Mouse (Mus musculus) liver, embryonic 15.5 days (tissue): ENCODE data around the gene Ryr1. TPM values are rescaled to one million over a fixed set of nuclear protein-coding genes. Genes with fewer than 3 reads are reported as not detected.
"Not testable (repeated sequence)": the region's sequence is repeated elsewhere in the genome, so short reads cannot be mapped to it uniquely, and the experiment has no call there.

Source experiments
- ATAC-seq: fragments of 200-750 bp; cut with Nextera tagmentation; 2 replicates; pipeline ENCODE4 v1.8.0; 2017; ENCODE audit warnings: moderate number of reproducible peaks, mild to moderate bottlenecking, moderate library complexity; ENCODE audit not compliant: insufficient read depth
- H3K27ac ChIP-seq: fragments of 300-500 bp; sonication (generic); replicated peaks from 2 replicates; pipeline ENCODE4 v1.5.1; 2015; ENCODE audit warnings: mild to moderate bottlenecking, inconsistent platforms
- H3K27me3 ChIP-seq: fragments of 300-500 bp; sonication (generic); 2 replicates; pipeline ENCODE4 v1.6.1; 2015; ENCODE audit warnings: mild to moderate bottlenecking, inconsistent platforms
- H3K36me3 ChIP-seq: fragments of 300-500 bp; sonication (generic); replicated peaks from 2 replicates; pipeline ENCODE4 v1.6.1; 2015; ENCODE audit warnings: moderate library complexity, mild to moderate bottlenecking, inconsistent platforms
- H3K4me1 ChIP-seq: fragments of 300-500 bp; sonication (generic); replicated peaks from 2 replicates; pipeline ENCODE4 v1.6.1; 2015; ENCODE audit warnings: inconsistent platforms
- H3K4me2 ChIP-seq: fragments of 300-500 bp; sonication (generic); 2 replicates; pipeline ENCODE4 v1.6.1; 2015; ENCODE audit warnings: moderate library complexity, mild to moderate bottlenecking, inconsistent platforms
- H3K4me3 ChIP-seq: fragments of 300-500 bp; sonication (generic); replicated peaks from 2 replicates; pipeline ENCODE4 v1.5.1; 2015; ENCODE audit warnings: mild to moderate bottlenecking, inconsistent platforms
- H3K9ac ChIP-seq: fragments of 300-500 bp; sonication (generic); 2 replicates; pipeline ENCODE4 v1.6.1; 2015; ENCODE audit warnings: moderate library complexity, mild to moderate bottlenecking, inconsistent platforms
- H3K9me3 ChIP-seq: fragments of 300-500 bp; sonication (generic); replicated peaks from 2 replicates; pipeline ENCODE4 v1.6.1; 2016; ENCODE audit warnings: inconsistent platforms
- WGBS: fragments of 180-500 bp; shearing (Covaris S2); methylation state at CpG from one replicate; pipeline ENCODE4 v1.1.7; 2015; ENCODE audit warnings: mixed read lengths; ENCODE audit not compliant: insufficient replicate concordance; 5-methylcytosine and 5-hydroxymethylcytosine counted together
- polyA plus RNA-seq: library from polyadenylated mRNA; unstranded; fragments of >200 nt; fragmentation: Nextera tagmentation; extraction: Ambion mirVana; gene quantifications from 2 replicates; pipeline ENCODE4 v1.2.1, GENCODE M21; 2015

The Ryr1 gene
- polyA plus RNA-seq, 1 experiment from 2014 or later: 0.37 TPM

DNA sequence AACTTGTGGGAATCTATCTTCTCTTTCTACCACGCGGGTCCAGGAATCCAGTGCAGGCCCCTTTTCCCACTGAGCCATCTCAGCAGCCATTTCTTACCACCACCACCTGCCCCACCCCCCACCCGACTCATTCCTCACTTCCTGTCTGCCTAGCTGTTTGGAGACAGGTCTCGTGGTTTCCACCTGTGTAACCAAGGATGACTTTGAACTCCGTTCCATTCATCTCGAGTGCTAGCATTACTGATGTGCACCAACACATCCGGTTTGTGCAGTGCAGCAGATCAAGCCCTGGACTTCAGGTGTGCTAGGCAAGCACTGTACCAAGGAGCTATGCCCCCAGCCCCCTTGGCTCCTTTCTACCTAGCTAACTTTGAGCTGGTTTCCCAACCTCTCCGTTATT lies 16.4 kb upstream of the Ryr1 start:
- Histone ChIP-seq H3K4me3 (no peak overlapping the region), H3K27ac (no peak overlapping the region), H3K36me3 (no peaks in the 10 kb centered on the region), H3K4me1 (no peaks in the 10 kb centered on the region; the same call in 1 of the 2 replicates), H3K9ac (no peak overlapping the region), H3K4me2 (no peak overlapping the region), H3K27me3 (0 out of 2 replicates have a peak, but pooled peaks cover 10% of the 10 kb centered on the region), H3K9me3 (no peaks in the 10 kb centered on the region)
- WGBS: 55% methylated on average over 8 of the region's 8 CpGs
- no peak for ATAC-seq

DNA sequence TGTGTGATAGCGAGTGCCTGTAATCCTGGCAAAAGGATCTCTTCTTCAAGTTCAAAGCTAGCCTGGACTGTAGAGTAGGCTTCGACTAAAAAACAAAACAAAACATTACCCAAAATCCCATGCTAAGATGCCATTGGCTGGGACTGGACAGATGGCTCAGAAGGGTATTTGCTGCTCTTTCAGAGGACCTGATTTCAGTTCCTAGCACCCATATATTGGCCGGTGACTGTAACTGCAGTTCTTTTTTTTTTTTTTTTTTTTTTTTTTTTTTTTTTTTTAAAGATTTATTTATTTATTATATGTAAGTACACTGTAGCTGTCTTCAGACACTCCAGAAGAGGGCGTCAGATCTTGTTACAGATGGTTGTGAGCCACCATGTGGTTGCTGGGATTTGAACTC lies 14.3 kb upstream of the Ryr1 start:
- not testable (repeated sequence) for H3K9ac ChIP-seq, H3K4me2 ChIP-seq, H3K4me3 ChIP-seq, ATAC-seq, H3K36me3 ChIP-seq, H3K9me3 ChIP-seq, H3K27ac ChIP-seq, H3K4me1 ChIP-seq
- peaks cover 27% of the 10 kb centered on the region for H3K27me3 ChIP-seq
- WGBS: 64% methylated on average over 3 of the region's 4 CpGs

DNA sequence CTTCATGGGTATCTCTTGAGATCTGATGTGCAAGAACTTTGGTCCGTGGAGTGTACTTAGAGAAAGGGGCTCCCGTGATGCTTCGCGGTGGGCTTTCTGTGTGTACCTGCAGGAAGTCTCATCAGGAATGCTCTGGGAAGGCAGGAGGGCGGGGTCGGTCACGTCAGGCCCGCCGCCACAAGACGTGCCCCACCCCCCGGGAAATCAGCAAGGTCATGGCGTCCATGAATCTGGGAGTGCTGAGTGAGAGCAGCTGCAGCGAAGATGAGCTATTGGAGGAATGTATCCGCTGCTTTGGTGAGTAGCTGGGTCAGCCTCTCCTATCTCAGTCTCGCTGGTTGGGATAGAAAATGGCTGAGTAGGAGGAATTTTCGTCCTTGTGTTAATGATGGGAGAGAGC lies 12.4 kb upstream of the Ryr1 start:
- Histone ChIP-seq H3K27me3 (peaks cover 27% of the 10 kb centered on the region), H3K9ac (no peak overlapping the region), H3K27ac (no peak overlapping the region), H3K4me1 (no peaks in the 10 kb centered on the region), H3K4me3 (no peak overlapping the region), H3K36me3 (no peaks in the 10 kb centered on the region), H3K9me3 (no peaks in the 10 kb centered on the region), H3K4me2 (no peak overlapping the region)
- WGBS: 59% methylated on average over 16 of the region's 16 CpGs
- no peak for ATAC-seq

DNA sequence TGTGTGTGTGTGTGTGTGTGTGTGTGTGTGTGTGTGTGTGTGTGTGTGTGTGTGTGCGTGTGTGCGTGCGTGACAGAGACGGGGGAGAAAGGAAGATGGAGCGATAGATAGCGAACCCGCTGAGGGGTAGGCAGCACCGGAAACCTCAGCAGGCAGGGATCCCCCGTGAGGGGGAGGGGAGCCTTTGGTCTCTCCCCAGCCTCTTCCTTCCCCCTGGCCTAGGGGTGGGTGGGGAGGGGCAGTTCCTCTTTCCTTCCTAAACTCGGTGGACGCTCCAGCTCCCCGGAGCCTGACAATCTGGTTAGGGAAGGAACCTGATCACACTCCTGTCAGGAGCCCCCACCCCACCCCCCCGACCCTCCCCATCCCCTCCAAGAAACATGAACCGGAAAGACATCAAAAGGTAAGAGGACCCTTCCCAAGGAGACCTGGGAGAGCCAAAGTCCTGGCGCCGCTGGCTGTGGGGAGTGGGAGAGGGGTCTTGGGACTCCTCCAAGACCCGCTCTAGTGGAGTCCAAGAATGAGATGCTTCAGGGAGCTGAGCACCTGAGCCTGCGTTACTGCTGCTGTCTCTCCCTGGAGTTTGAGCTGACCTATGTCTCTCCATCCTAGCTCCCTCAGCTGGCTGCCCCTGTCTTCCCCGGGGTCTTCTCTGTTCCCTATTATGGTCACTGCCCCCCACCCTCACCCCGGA lies 9.9 kb upstream of the Ryr1 start, which contains the start of gene Rasgrp4:
Gene Rasgrp4, plus strand, starts transcription at position 159 of the 694 bp plus-strand sequence.
- WGBS: 3% methylated on average over 17 of the region's 20 CpGs
- Histone ChIP-seq H3K9me3 (no peaks in the 10 kb centered on the region), H3K4me1 (no peaks in the 10 kb centered on the region), H3K27me3 (peaks cover 27% of the 10 kb centered on the region), H3K9ac (no peak within 1 kb of the TSS), H3K36me3 (no peaks in the 10 kb centered on the region), H3K27ac (no peak within 1 kb of the TSS), H3K4me3 (peak within 1 kb of the TSS; percentile 35), H3K4me2 (peak within 1 kb of the TSS; percentile 23)
- ATAC-seq: no peak

DNA sequence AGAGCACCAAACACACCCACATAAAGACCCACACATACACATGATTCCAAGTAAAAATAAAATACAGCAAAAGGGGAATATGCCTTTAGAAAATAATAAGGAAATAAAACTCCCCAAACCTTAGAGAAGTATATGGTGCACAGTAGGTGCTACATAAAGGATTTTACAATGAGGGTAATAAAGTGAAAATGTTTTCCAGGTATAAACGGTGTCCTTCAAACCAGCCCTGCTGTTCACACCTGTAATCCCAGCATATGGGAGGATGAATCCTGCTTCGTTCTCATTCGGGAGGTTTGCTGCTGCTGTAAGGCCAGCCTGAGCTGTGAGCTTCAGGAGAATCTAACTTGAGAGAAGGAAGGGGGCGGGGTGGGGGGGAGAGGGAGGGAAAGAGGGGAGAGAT lies 9.3 kb upstream of the Ryr1 start:
- H3K36me3 ChIP-seq: no peaks in the 10 kb centered on the region
- WGBS: 1% methylated on average over 3 of the region's 4 CpGs

DNA sequence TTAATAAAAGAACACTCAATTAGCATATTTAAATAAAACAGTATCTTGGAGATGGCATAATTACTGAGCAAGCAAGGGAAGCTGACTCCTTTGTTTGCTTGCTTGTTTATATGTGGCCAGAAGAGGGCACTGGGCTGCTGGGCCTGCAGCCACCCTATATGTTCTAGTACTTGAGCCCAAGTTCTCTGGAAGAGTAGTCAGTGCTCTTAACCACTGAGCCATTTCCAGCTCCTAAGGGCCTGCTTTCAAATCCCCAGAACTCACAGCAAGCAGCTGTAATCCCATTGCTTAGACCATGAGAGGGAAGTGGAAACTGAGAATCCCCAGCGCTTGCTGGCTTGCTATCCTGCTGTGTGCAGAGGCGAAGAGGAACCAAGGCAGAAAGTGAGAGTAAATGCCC lies 3.7 kb upstream of the Ryr1 start:
- no peak for ATAC-seq
- H3K36me3 ChIP-seq: no peaks in the 10 kb centered on the region
- 63% methylated on average over 2 of the region's 2 CpGs for WGBS
- no peak overlapping the region for H3K27ac ChIP-seq
- no peak overlapping the region for H3K4me2 ChIP-seq
- no peaks in the 10 kb centered on the region for H3K9me3 ChIP-seq
- H3K27me3 ChIP-seq: peaks cover 9% of the 10 kb centered on the region
- H3K4me3 ChIP-seq: no peak overlapping the region
- H3K9ac ChIP-seq: no peak overlapping the region
- H3K4me1 ChIP-seq: peaks cover 24% of the 10 kb centered on the region

More for the DNA sequence above, 9.3 kb upstream of the Ryr1 start:
- Histone ChIP-seq H3K9ac (no peak overlapping the region), H3K27ac (no peak overlapping the region), H3K9me3 (no peaks in the 10 kb centered on the region), H3K4me2 (0 out of 2 replicates have a peak overlapping the region, but pooled peaks have one; percentile 23), H3K4me3 (0 out of 2 replicates have a peak overlapping the region, but pooled peaks have one; percentile 35), H3K4me1 (no peaks in the 10 kb centered on the region), H3K27me3 (peaks cover 27% of the 10 kb centered on the region)
- no peak for ATAC-seq

DNA sequence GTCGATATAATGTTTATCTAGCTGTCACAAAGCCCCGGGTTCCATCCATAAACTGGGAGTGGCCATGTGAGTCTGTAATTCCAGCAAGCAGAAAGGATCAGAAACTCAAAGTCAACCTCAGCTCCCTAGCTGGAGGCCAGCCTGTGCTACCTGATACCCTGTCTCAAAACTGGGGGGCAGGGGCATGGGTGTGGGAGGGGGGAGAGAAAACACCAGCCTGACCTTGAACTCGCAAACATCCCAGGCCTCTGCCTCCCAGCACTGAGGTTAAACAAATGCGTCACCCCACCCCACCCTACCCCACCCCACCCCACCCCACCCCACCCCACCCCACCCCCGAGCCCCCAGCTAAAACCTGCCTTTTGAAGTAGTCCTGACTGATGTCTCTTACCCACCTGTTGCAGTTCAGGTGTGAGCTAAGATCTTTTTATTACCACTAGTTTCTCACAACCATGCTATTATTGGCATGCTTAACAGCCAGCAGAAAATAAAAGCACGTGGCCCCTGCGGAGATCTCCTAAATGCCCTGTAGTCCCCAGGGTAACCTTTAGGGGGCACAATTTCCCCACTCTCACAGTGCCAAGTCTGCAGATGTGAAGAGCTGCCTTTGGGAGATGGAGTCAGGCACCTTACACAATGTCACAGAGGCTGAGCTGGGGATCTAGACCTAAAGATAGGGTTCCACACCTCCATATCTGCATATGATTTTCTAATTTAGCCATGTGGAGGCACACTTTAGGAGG lies 1.4 kb upstream of the Ryr1 start:
- Histone ChIP-seq H3K36me3 (no peaks in the 10 kb centered on the region), H3K27ac (no peak overlapping the region), H3K4me2 (no peak overlapping the region), H3K9me3 (no peaks in the 10 kb centered on the region), H3K4me3 (no peak overlapping the region), H3K9ac (no peak overlapping the region), H3K27me3 (peaks cover 10% of the 10 kb centered on the region), H3K4me1 (peaks cover 26% of the 10 kb centered on the region)
- WGBS: 4% methylated on average over 7 of the region's 7 CpGs
- no peak for ATAC-seq

DNA sequence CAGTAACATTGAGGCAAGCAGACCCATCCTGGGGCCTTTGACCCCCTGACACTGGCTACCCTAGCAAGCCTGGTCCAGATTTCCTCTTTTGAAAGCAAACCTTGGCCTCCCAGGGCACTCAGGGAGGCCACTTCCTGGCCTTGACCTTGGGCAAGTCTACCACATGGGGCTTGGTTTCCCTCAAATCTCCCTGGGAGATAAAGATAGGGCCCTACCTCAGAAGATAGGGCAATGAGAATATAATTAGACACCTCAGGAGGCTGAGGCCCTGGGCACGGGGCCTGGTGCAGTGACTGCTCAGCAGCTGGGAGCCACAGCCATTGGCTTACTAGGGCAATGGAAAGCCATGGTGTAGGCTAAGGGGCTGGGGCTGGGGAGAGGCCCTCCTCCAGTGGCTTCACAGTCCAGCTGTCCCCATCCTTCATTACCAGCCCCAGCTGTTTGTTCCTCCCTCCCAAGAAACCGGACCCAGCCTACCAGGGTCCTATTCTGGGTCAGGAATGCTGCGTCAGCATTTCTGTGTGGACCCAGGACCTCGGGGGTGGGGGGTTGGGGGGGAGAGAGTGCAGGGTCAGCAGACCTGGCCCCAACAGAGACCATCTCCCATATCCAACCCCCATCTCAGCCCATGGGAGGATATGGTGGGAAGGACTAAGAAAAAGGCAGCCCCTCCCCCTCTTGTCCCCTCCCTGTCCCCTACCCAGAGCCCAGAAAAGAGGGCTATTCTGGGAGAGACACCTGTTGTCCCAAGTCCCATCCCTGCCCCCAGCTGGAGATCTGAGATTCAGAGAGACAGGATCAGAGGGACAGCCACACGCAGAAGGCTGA lies 1.2 kb downstream of the Ryr1 start:
- Histone ChIP-seq H3K4me1 (peaks cover 26% of the 10 kb centered on the region), H3K4me2 (no peak overlapping the region), H3K27me3 (peaks cover 10% of the 10 kb centered on the region), H3K9me3 (no peaks in the 10 kb centered on the region), H3K27ac (no peak overlapping the region), H3K9ac (no peak overlapping the region), H3K36me3 (no peaks in the 10 kb centered on the region), H3K4me3 (no peak overlapping the region)
- 0 out of 2 replicates have a peak, but pooled peaks have one; percentile 23 for ATAC-seq
- 27% methylated on average over 5 of the region's 5 CpGs for WGBS

DNA sequence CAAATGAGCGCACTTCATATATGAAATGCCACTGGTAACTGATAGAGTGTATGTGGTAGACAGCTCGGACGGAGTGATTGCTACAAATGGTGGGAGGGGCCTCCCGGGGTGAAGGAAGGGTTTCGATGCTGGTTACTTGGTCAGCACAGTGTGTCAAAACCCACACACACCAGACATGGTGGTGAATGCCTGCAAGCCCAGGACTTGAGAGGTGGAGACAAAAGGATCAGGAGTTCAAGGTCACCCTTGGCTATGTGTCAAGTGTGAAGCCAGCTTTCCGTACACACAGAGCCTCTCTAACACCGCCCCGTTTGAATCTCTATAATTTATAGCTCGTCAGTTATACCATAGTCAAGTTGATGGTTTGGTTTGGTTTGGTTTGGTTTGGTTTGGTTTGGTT lies 2.2 kb downstream of the Ryr1 start:
- H3K9me3 ChIP-seq: no peaks in the 10 kb centered on the region
- peaks cover 10% of the 10 kb centered on the region for H3K27me3 ChIP-seq
- H3K27ac ChIP-seq: no peak overlapping the region
- WGBS: 68% methylated on average over 9 of the region's 9 CpGs
- no peak overlapping the region for H3K4me3 ChIP-seq
- peaks cover 26% of the 10 kb centered on the region for H3K4me1 ChIP-seq
- no peak overlapping the region for H3K4me2 ChIP-seq
- no peak for ATAC-seq
- no peaks in the 10 kb centered on the region for H3K36me3 ChIP-seq
- H3K9ac ChIP-seq: no peak overlapping the region

DNA sequence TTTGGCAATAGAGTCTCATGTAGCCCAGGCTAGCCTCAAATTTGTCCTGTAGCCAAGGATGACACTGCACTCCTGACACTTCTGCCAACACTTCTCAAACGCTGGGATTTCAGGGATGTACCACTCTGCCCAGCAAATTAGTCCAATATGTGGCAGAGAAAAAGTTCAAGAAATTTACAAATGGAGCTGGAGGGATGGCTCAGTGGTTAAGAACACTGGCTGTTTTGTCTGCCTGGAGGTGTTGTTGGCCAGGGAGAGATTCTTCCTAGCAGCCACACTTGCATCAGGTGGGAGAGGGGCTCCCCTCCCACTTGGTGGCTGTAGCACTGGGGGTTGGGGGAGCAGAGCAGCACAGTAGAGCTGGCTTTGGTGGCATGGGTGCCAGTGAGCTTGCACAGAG lies 5.5 kb downstream of the Ryr1 start:
- H3K4me1 ChIP-seq: peaks cover 10% of the 10 kb centered on the region
- ATAC-seq: no peak
- H3K36me3 ChIP-seq: no peaks in the 10 kb centered on the region
- WGBS: 43% methylated on average over 1 of the region's 1 CpGs
- H3K9me3 ChIP-seq: no peaks in the 10 kb centered on the region
- H3K27ac ChIP-seq: no peak overlapping the region
- no peak overlapping the region for H3K4me2 ChIP-seq
- no peak overlapping the region for H3K4me3 ChIP-seq
- peaks cover 9% of the 10 kb centered on the region for H3K27me3 ChIP-seq
- H3K9ac ChIP-seq: no peak overlapping the region
